Mouse (Mus musculus): ENCODE results near the gene Nob1. TPM values are rescaled to one million over a fixed set of nuclear protein-coding genes. Genes with fewer than 3 reads are reported as not detected.

Gene Nob1
- total RNA-seq, 1 experiment from 2014 or later, result 13.6 TPM

DNA sequence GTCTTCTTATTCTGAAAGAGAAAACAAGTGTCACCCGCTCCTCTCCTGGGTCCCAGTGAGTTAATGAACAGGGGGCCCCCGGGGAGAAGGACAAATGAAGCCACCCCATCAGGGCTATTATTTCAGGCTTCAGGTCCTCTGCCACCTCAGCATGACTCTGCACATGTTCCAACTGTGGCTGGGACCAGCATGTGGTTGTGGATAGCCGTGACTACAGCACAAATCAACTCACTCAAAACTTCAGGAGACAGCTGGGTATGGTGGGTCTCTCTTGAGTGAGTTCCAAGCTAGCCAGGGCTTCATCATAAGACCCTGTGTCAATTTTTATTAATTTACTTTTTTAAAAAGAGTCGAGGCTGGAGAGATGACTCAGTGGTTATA lies 33.7 kb downstream of the Nob1 start:
- no peak for ATAC-seq (replicated peaks; ENCODE audit: insufficient number of reproducible peaks, low FRiP score, low TSS enrichment, poor library complexity, severe bottlenecking)

DNA sequence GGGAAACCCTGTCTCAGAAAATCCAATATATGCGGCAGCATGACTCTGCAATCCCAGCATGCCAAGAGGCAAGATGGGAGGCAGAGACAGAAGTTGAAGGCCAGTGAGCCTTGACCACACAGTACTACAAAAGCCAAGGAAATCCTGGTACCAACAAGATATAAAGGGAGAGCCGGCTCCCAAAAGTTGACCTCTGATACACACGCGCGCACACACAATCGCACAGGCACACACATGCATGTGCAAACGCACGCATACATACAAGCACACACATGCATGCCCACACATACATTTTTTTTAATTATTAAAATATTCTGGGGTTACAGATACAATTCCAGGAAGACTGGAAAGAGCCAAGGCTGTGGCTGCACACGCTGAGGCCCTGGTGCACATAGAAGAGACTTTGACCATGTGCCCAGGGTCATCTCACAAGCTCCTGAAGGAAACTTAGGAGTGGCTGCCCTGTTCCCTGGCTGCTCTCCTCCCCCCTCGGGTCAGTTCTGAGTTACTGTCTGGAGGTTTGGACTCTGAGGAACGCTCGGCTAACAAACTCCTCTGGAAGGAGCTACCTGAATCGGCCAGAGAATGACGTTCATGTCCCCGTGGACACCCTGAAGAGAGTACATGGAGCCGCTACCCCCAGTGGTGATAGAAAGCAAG lies 34.2 kb downstream of the Nob1 start:
- ATAC-seq (replicated peaks; ENCODE audit: insufficient number of reproducible peaks, low FRiP score, low TSS enrichment, poor library complexity, severe bottlenecking), result no peak

DNA sequence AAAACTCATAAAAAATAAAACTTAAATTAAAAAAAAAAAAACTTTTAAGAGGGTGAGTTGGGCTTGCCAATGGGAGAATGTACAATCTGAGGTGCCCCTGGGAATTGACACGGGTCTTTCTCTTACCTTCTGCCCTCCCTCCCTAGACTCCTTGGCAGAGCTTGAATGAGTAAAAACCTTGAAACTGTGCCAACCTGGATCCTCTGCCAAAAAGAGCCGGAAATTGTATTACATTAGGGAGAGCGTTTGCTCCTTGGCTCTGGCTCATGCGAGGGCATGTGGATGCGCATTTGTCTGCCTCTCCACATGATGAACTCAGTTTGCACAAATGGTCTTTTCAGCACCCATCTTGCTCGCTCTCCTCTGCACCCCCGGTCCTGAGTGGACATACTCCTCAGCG lies 35.3 kb downstream of the Nob1 start:
- no peak for ATAC-seq (replicated peaks; ENCODE audit: insufficient number of reproducible peaks, low FRiP score, low TSS enrichment, poor library complexity, severe bottlenecking)

- no peak for ATAC-seq (replicated peaks; ENCODE audit: insufficient number of reproducible peaks, low FRiP score, low TSS enrichment, poor library complexity, severe bottlenecking)
These were observed 37.0 kb downstream of the Nob1 start for GRCm38 (mm10) chr8:107387861-107388260.

- ATAC-seq (replicated peaks; ENCODE audit: insufficient number of reproducible peaks, low FRiP score, low TSS enrichment, poor library complexity, severe bottlenecking), result no peak
These were observed 38.2 kb downstream of the Nob1 start for GRCm38 (mm10) chr8:107386642-107387041.

GRCm38 (mm10) chr8:107386171-107386570 lies 38.7 kb downstream of the Nob1 start:
- ATAC-seq (replicated peaks; ENCODE audit: insufficient number of reproducible peaks, low FRiP score, low TSS enrichment, poor library complexity, severe bottlenecking), result no peak

- ATAC-seq (replicated peaks; ENCODE audit: insufficient number of reproducible peaks, low FRiP score, low TSS enrichment, poor library complexity, severe bottlenecking), result no peak
These were observed 39.8 kb downstream of the Nob1 start for GRCm38 (mm10) chr8:107385063-107385462.

DNA sequence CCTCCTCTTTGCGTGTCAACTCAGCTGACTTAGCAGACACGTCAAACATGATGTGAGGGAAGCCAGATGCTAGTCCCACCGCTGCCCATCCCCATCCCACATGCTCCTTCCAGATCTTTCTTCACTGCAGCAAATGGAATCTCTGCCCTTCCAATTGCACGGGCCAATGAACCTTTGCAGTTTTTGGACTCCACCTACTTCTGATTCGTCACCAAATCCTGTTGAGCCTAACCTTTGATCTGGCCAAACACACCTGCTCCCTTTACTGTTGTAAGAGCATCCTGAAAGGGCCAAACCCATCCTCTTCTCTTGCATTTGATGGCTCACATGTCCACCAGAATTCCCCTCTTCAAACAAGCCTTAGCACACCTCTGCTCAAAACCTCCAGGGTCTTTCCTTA lies 40.2 kb downstream of the Nob1 start:
- ATAC-seq (replicated peaks; ENCODE audit: insufficient number of reproducible peaks, low FRiP score, low TSS enrichment, poor library complexity, severe bottlenecking), result no peak

DNA sequence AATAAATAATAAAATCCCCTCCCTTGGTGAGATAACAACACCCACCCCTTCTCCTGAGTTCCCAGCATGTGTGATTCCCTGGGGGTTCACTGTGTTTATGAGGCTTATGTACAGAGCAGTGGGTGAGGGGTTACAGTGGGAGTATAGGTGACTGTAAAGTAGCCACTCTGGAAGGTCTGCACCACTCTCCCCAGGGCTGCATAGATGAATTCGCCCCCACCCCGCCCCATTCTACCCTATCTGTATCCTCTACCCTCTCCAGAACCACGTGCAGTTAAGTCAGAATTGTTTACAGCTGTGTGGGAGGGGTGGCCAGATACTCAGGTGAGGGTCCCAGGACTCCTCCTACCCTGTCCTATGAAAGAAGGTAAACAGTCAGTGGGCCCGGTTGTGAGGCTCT lies 42.0 kb downstream of the Nob1 start:
- ATAC-seq (replicated peaks; ENCODE audit: insufficient number of reproducible peaks, low FRiP score, low TSS enrichment, poor library complexity, severe bottlenecking), result no peak

- no peak for ATAC-seq (replicated peaks; ENCODE audit: insufficient number of reproducible peaks, low FRiP score, low TSS enrichment, poor library complexity, severe bottlenecking)
These were observed 43.2 kb downstream of the Nob1 start for GRCm38 (mm10) chr8:107381666-107382065.

DNA sequence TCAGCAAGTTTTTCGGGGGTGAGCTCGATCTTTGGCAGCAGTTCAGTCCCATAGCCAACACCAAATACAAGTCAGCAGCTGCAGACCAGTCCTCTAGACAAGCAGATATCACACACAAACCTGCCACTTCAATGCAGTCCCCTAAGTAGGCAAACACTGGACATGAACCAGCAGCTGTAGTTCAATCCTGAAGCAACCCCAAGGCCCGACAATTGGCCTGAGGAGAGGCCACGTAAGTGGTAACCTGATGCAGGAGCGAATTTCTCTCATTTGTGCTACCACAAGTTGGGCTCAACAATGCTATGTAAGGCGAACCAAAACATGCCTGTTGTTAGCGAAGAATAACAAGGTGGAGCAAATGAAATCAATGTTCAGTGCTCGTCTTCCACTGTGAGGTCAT lies 44.1 kb downstream of the Nob1 start:
- ATAC-seq (replicated peaks; ENCODE audit: insufficient number of reproducible peaks, low FRiP score, low TSS enrichment, poor library complexity, severe bottlenecking), result no peak

- ATAC-seq (replicated peaks; ENCODE audit: insufficient number of reproducible peaks, low FRiP score, low TSS enrichment, poor library complexity, severe bottlenecking), result no peak
These were observed 47.5 kb downstream of the Nob1 start for GRCm38 (mm10) chr8:107377346-107377745.

DNA sequence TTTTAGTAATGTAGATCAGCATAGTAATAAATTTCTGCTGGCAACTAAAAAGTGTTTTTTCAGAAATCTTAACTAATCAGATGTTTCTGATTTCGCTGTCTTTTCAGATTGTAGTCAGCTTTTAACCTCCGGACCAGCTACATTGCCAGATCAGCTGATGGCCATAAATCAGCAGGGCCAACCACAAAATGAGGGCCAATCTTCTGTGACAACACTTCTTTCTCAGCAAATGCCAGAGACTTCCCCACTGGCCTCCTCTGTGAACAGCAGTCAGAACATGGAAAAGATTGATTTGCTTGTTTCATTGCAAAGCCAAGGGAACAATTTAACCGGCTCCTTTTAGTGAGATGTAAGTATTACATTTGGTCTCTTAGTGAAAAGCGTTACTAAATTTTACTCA lies 54.5 kb downstream of the Nob1 start:
- no peak for ATAC-seq (replicated peaks; ENCODE audit: insufficient number of reproducible peaks, low FRiP score, low TSS enrichment, poor library complexity, severe bottlenecking)

Other genes starting within 250 kb of the Nob1 start
- gene Nfat5, start 131.6 kb downstream of the Nob1 start, total RNA-seq (2017), result 32.2 to 90.4 TPM (median 44.0 TPM) in 3 replicates
- 0.78 to 4.0 TPM (median 3.0 TPM) in 3 replicates for gene Nqo1, start 21.8 kb downstream of the Nob1 start, total RNA-seq (2017)
- 86.5 to 110 TPM (median 92.8 TPM) in 3 replicates for gene Wwp2, start 11.3 kb upstream of the Nob1 start, total RNA-seq (2017)
- 42.9 to 56.8 TPM (median 56.4 TPM) in 3 replicates for gene Psmd7, start 163.4 kb upstream of the Nob1 start, total RNA-seq (2017)